Mouse (Mus musculus) lung, adult 2 months (tissue): ENCODE measurements around the gene Prdm11.

ENCODE experiments used
- CTCF ChIP-seq: fragments of 200-500 bp; IDR thresholded peaks from 2 replicates; pipeline ENCODE4 v1.5.1; 2011; ENCODE audit warnings: mild to moderate bottlenecking, low read length, control low read depth; ENCODE audit not compliant: insufficient read depth
- POLR2A ChIP-seq: fragments of 200-500 bp; IDR thresholded peaks from 2 replicates; pipeline ENCODE4 v1.6.1; 2011; ENCODE audit warnings: low read depth, mild to moderate bottlenecking, control low read depth, low read length, borderline replicate concordance; ENCODE audit errors: extremely low read depth

DNA sequence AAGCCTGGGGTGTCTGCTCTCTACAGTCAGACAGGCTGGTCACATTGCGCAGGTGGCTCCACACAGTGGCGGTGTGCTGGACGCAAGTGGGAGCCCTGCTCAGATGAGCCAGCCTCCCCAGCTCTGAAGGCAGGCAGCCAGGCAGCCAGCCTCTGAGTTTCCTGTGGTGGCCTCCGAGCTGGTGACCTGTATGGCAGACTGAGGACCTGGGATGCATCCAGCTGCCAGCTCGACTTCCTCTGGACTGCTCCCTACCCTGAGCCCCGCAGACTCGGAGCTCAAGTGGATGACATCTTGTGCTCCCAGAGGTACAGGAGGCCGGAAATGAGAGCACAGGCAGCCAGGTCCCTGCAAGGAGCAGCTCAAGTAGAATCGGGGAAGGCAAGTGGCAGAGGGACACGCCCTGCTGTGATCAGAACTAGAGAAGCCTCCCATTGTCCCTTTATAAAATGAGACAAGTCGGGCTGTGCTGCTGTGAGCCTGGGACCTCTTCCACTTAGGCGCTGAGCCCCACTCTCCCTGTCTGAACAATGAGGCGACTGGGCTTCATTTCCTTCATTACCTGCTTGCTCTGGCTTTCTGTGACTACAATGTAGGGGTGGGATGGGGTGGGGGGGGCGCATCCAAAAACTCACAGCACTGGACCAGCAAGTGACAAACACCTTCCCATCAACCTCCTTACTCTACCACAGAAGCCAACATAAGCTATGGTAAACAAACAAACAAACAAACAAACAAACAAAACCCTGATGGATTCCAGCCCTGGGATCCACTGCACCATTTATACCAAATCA lies 16.5 kb downstream of the Prdm11 start:
- TF ChIP-seq POLR2A: no peak
- TF ChIP-seq CTCF: 0 out of 2 replicates have a peak, but pooled peaks have one; percentile 9
